Mouse (Mus musculus) left cerebral cortex, postnatal 4 days (tissue): ENCODE measurements around the gene Tchp. TPM values are rescaled to one million over a fixed set of nuclear protein-coding genes. Genes with fewer than 3 reads are reported as not detected.

ENCODE experiments used
- DNase-seq: peaks from one replicate; pipeline ENCODE4 v3.0.0-alpha.2; 2022
- intact Hi-C: fragments of 180-260 bp; cut with DNase I; formaldehyde crosslinking; loops from one replicate; pipeline ENCODE4 v1.15.1; 2025
- total RNA-seq, 2 experiments: library from RNA; stranded (reverse); gene quantifications; 2 replicates each; pipeline ENCODE4 v1.2.3; 2021

Tchp gene
- total RNA-seq, 2 experiments from 2014 or later = 12.7 to 14.6 TPM

DNA sequence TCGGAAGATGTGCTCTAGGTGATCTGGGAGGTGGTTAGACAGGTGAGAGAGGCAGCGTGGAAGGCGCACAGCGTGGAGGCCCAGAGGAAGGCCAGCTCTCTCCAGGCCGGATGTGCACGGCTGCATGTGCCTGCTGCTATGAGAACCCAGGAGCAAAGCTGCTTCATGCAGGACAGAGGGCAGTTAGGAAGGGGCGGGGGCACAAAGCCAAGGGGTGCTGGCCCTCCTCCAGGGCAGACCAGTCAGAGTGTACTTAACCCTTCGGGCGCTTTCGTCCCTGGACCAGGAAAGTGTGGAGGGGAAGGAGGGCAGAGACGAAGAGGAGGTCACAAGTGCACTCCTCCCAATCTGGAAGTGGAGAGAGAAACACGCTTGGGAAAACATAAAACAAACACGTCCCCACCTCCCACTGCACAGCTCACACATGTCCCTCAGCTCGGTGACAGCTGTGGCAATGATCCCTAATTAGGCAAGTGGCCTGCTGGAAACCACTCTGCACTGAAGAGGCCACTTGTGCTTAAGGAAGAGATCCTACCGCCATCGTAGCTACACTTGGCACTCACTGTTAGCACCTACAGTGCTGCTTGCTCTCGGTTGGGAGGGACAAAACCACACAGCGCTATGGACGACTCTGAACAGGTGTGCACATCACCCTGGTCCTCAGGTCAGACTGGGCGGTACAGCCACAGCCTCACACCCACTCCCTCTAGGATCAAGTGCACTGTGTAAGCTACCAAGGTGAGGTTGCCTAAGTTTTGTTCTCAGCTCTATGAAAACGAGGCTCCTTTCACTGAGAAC is 29.7 kb downstream of the Tchp start:
- peak; percentile 90 for DNase-seq
- intact Hi-C loops = no loop called here

DNA sequence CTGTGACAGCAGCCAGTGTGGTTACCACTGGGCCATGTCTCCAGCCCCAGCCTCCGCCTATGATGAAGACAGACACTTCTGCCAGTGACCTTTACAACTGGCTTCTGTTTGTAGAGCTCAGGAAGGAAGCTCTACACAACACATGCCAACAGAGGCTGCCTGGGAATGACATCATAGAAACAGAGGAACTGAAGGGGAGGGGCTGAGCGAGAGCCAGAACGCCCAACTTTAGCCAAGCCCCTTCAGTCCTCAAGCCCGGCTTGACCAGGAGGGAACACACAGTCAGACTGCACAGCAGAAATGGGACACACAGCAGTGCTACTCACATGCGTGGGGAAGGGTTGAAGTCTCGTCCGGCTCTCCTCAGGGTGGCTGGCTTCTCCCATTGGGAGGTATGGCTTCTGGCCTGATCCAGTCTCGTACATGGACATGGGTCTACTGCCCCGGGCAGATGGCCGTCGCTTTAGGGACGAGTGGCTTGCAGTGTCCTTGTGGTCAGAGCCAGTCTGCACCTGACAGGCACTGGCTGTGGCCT is 31.2 kb downstream of the Tchp start:
- intact Hi-C loops = no loop called here
- no peak for DNase-seq

DNA sequence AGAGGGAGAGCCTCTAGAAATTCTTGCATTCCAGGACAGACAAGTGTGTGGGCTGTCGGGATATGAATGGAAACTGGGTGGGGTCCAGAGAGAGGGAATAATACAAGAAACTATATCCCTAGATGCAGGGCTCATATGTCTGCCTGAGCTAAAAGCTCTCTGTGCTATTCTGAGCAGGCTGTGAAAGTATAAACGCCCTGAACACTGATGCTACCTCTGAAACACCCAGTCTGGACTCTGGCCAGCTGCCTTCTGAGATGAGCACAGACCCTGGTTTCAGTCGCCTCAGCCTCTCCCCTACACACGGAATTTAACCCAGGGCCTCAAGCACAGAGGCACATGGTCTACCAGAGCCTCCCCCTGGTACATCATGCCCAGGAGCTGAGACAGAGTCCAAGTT is 33.0 kb downstream of the Tchp start:
- intact Hi-C loops = no loop called here
- no peak for DNase-seq

DNA sequence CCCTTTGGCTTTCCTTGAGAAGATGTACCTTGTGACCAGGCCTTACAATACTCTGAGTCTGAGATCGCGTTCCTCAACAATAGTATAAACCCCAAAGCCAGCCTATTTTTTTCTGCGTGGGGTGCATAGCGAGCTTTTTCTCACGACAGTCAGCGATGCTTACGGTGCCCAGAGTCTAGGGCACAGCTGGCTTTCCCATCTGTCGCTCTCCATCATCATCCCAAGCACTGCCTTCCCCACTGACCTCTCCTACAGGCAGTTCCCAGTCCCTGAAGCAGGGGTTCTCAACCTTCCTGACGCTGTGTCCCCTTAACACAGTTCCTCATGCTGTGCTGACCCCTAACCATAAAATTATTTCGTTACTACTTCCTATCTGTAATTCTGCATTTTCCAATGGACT is 35.0 kb downstream of the Tchp start:
- intact Hi-C loops = no loop called here
- no peak for DNase-seq

DNA sequence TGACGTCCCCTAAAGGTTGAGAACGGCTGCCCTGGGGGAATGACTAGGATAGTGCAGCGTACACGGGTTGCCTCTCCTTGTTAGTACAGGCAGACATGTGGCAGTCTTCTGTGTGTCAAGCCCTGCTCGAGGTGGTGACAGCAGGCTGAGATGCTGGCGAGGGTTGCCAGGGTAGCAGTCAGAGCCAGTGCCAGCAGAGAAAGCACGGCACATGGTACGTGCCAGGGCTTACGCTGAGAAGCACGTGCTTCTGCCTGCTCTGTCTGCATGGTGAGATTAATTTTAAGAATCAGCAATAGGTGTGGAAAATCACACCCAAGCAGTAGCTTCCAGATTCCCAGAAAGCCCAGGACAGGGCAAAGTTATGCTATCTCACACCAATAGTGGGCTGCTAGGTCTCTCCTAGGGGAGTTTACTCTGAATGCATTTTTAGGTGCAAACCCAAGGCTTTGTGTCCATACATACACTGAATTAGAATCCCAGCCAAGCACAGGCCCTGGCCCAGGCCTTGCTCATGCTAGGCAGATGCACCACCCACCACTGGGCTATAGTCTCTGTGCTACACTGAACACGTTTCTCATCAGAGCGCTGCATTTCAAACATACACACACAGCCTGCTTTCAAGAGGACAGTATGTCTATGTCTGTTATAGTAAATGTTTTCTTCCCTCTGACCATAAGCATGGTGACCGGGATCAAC is 35.6 kb downstream of the Tchp start:
- peak; percentile 81 for DNase-seq
- intact Hi-C loops = no loop called here

DNA sequence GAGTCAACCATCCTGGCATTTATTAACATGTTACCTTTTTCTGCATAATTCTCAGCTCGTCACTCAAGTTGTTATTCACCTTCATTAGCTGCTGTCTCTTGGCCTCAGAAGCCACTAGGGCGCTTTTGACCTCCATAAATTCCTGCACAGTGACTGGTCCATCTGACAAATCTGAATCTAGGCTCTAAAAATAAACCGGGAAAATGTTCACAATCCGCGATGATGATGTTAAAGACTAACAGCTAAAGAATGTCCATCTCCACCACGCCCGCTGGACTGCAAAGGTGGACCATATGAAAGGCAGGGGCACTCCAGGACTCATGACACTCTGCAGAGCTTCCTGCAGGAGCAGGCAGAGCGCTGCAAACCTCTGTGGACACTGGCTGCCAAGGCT is 36.1 kb downstream of the Tchp start:
- intact Hi-C loops = no loop called here
- no peak for DNase-seq

DNA sequence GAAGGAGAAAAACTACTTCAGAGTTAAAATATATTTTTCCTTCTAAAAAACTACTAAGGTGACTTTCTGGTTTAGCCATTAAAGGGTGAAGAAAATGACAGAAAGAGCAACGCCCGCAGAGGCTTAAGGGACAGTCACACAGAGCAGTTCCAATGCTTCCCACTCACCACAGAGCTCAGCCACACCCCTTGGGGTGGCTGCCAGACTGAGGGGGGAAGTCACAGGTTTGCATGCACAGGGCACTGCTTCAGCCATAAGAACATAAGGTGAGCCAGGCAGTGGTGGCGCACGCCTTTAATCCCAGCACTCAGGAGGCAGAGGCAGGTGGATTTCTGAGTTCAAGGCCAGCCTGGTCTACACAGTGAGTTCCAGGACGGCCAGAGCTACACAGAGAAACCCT is 38.0 kb downstream of the Tchp start:
- intact Hi-C loops = no loop called here
- DNase-seq = no peak

DNA sequence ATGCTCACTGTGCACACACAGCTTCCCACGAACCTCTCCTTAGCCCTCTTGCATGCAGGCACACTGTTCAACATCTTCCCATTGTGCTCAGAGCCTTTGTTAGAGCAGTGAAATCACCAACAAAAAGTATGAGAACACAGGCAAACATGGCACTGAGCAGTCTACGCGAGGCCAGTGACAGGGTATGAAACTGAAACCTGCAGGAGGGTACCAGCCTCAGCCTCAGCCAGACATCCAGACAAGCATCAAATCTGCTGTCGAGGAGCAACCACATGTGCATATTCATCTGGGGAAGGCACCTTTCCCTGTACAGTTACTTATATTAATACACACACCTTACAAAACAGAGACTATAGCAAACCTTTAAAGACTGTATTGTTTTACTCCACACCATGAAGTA is 39.3 kb downstream of the Tchp start:
- intact Hi-C loops = no loop called here
- DNase-seq = no peak

DNA sequence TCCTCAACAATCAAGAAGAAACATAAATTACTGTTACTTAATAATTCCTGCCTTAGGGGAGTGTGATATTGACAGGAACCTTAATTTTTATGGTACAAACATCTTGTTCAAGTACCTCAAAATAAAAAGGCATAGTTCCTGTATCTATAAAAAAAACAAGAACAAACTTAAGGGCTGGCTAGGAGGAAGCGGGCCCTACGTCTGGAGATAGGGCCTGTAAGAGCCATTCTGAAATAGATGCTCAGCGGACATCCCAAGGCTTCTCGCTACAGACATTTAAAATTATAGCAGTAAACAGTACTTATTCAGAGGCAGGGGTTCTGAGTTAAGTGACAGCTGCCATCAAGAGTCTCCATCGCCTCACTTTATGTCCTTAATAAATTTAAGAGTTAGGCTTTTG is 40.0 kb downstream of the Tchp start:
- no peak for DNase-seq
- intact Hi-C loops = no loop called here

DNA sequence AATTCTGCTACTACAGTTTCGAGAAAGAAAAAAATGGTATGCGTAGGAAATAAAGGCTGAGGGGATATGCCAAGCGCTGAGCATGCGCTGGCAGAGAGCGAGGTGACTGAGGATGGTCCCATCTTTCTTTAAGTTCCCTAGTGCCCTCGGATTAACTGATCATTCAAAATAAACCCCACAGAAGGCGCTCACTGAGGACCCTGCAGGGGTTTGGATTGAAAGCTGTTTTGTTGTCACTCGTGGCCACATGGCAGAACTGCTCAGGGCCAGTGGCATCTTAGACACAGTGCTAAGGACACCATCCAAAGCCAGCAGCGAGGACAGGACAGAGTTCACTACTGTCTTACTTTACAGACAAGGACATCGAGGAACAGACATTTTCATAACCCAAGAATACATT is 42.8 kb downstream of the Tchp start:
- DNase-seq = no peak
- intact Hi-C loops = no loop called here

DNA sequence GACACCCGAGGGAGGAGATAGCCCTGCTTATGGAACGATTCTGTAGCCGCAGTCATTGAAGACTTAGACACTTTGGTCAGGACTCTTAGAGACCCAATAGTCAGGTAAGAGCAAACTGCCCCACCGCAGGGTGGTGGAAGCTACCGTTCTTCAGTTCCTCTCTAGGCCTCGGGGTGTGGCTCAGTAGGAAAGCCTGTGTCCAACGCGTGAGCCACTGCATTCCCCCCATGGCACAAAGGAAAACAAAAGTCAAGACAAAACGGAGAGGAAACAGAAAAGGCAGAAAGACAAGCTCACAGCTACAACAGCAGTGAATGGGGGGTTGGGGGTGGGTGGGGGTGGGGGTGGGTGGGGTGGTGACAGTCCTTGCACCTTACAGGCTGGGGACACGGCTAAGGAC is 44.8 kb downstream of the Tchp start:
- intact Hi-C loops = no loop called here
- DNase-seq = no peak

DNA sequence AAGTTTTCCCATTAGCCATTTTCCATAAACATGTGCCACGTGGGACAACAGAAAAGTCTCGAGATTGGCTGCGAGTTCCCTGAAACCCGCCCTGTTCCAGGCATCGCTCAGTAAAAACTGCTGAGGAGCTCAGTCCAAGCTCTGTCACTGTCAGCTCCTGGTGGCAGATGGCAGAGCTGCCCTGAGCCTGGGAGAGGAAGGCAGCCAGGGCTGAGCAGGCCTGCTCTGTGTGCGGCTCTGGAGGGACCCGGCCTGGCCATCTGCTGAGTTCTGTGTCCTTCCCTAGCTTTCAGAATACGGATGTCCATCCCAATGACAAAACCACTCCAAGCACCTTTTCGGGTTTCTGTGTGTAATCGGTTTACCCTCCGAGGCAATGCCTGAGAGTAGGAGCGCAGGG is 45.8 kb downstream of the Tchp start:
- peak; percentile 91 for DNase-seq

DNA sequence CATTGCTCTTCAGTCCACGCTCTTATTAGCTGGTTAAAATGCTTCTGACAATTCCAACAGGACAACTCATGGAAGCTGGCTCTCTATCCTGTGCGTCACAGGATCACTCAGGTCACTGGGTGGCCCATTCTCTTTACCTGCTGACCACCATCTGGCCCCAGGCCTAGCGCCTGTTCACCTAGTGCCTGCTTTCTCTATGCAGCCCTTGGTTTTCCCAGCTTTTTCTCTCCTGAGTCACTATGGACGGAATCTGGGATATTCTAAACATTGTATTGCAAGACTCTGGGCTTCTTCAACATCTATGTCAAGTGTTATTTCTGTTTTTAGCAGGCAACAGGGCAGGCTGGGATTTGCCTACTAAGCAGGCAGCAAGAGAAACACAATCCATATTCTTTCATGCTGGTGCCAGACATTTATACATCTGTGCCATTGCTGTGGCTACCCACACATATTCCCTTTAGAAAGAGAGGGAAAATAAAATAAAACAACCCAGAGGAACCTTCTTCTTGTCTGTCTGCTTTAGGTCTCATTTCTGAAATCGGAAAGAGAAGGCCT is 52.1 kb downstream of the Tchp start:
- intact Hi-C loops = no loop called here
- no peak for DNase-seq

More for the DNA sequence above, 45.8 kb downstream of the Tchp start:
- intact Hi-C loops = no loop called here

DNA sequence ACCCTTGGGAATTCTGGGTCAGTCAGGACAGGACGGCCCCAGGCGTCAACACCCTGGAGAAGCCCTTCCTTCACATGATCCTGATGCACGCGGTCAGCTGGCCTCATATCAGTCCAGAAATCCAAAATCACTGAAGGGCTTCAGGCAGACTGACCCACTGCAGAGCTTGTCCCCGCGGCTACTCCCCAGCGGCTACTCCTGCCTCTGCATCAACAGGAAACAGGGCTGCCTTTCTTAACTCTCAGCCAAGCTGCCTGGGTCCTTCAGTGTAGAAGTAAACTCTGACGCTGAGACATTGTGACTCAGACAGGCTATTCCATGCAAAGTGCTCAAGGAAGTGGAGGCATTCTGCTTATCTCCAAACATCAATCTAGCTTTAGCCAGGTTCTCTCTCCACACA is 54.4 kb downstream of the Tchp start:
- intact Hi-C loops = no loop called here
- no peak for DNase-seq

DNA sequence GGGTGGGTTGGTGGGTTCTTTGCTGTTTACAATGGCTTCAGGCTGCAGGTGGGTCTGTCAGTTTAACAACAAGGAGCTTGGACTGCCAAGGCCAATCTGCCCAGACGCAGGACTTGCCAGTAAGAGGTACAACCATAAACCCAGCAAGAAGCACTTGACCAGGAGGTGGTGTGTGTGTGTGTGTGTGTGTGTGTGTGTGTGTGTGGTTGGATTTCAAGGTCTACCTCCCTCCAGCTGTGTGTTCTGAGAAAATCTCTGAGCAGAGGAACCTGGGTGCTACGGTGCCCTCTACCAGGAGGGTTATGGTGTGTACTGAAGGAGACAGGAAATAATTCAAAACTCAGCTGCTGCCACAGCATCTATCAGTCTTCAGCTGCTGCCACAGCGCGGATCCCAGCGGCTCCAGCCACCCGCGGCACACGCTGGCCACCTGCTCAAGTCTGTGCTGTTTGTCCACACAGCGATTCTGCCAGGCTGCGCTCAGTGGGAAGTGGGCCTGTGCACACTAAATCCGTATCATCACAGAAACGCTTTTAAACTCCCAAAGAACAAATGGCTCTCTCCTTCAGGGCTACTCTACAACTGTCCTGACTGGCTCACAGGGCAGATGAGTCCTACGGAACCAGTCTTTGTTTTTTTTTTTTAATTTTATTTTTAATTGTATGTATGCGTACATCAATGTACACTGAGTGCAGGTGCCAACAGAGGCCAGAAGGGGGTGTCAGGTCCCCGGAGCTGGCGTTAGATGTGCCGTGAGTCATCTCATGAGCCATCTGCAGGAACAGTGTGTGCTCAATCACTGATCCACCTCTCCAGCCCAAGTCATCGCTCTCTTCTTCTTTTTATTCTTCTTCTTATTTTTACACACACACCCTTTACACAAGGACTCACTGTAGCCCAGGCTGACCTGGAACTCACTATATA is 57.5 kb downstream of the Tchp start:
- intact Hi-C loops = no loop called here
- DNase-seq = peak; percentile 82

DNA sequence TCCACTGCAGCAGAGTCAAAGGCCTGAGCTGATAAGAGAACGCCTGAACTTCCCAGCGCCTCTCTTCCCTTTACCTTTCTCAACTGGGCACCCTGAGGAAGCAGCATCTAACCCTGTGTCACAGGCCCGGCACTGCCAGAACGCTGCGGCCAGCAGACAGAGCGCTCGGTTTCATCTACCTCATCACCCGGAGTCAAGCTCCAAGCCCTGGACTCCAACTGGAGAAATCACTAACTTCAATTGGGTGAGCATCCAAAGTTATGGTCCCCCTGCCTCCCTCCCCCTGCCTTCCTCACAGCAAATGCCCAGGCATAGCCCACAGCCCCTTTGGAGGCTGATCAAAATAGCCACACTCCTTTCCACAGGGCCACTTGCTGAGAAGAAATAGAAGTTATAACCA is 59.1 kb downstream of the Tchp start:
- intact Hi-C loops = no loop called here

DNA sequence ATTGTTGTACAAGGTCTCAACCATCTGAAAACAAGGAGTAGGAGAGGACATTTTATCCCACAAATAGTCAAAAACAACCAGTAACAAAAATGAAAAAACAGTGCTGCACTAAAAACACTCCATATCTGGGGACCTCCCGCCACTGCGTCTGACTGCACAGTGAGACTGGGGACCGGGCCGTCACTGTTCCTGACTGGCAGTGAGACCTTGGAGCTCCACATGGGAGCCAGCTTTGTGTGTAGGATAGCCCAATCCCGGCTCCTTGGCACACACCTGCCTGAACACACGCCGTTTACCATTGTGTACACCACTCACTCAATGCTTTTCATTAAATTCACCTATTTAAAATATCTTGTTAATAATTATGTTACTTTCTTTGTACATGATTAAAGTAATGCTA is 59.6 kb downstream of the Tchp start:
- no peak for DNase-seq
- intact Hi-C loops = no loop called here

More for the DNA sequence above, 59.1 kb downstream of the Tchp start:
- DNase-seq = no peak

DNA sequence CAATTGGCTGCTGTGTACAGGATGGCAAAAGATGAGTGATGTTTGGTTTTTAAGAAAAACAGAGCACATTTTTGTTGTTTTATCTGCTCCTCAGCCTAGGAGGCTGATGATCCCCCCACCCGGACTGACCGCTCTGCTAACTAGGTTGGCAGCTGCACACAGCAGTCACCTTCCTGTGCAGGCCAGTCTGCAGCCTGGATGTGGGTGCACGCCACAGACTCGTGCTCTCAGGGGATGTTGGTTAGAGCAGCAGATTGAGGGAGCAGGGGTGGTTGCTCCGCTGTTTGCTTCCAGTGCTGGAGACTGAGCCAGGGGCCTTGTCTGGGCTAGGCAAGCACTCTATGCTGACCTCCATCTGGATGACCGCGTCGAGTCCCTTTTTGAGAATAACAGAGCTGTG is 62.2 kb downstream of the Tchp start:
- intact Hi-C loops = no loop called here
- no peak for DNase-seq

DNA sequence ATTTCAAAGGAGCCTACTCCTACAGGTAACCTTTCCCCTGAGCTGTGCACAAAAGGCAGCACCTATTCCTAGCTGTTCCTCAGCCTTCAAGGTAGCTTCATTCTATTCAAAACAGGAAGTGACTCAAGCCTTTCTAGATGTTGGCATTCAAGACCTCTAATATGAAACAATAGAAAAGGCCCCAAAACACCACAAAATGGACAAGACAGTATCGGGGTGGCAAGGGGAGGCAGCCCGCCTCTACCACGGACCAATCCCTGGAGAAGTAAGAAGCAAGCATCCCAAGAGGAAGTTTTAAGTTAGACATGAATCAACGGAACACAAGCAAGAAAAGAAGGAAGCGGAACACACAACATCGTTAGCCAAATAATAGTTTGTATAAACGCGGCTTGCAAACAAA is 64.2 kb downstream of the Tchp start:
- intact Hi-C loops = no loop called here
- DNase-seq = no peak
